Mouse (Mus musculus) E14TG2a.4 (cell line): Measurements from ENCODE around the gene Pi4k2a.

ENCODE experiments used
- CTCF ChIP-seq: conservative IDR thresholded peaks from 2 replicates; pipeline ENCODE4 v1.5.1; 2014; ENCODE audit warnings: low read length
- POU5F1 ChIP-seq: IDR thresholded peaks from 2 replicates; pipeline ENCODE4 v1.6.1; 2014; ENCODE audit warnings: low read length, borderline replicate concordance

- TF ChIP-seq CTCF: no peak
- no peak for TF ChIP-seq POU5F1
These were observed 79.2 kb downstream of the Pi4k2a start for GRCm38 (mm10) chr19:42169322-42169975.
